Mouse (Mus musculus) embryonic fibroblast, embryonic 13.5 days (primary cell): ENCODE measurements around the gene Dgkg.

Source experiments
- CTCF ChIP-seq: IDR thresholded peaks from 2 replicates; pipeline ENCODE4 v1.5.1; 2011; ENCODE audit warnings: mild to moderate bottlenecking, control low read depth, low read length, moderate library complexity, borderline replicate concordance; ENCODE audit not compliant: insufficient read depth
- POLR2A ChIP-seq: IDR thresholded peaks from 2 replicates; pipeline ENCODE4 v1.6.1; 2011; ENCODE audit warnings: low read depth, mild to moderate bottlenecking, control low read depth, low read length, moderate library complexity

DNA sequence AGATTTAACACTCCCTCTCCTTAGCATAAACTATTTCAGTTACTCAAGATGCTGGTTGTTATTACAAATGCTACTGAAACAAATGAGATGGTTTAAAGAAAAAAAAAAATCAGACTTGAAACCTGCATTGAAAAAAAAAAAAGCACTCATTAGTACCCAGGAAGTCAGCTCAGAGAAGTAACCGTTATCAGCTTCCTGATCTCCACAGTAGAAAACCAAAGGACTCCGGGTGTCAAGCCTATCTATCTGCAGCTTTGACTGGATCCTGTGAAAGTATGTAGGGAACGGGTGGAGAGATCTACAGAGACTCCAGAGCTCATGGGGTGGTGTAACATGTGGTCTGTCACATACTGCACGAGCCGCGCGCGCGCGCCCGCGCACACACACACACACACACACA lies 225.2 kb downstream of the Dgkg start:
- TF ChIP-seq CTCF (no peak), POLR2A (no peak)
